Mouse (Mus musculus): ENCODE measurements around the gene Dpy19l3.

Gene Dpy19l3

GRCm38 (mm10) chr7:35636874-35637273, 117.4 kb downstream of the Dpy19l3 start:
- DNase-seq (ENCODE audit: low spot score in 2 of 2): no peak

DNA sequence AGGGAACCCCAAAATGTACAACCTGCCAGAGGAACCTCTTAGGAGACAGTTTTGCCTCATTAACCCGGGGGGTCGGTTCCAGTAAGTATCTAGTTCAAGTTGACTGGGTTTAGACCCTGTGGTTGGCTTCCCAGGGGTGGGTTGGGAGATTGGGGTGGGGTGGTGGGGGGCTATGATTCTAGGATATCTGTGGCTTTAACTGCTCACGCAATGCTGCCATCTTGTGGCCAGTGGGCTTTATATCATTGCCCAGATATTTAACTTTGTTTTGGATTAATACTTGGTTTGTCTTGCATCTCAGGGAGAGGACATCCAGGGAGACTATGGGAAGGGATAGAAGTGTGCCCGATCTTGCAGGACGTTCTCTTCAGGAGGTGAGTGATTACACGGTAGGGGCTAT, 118.0 kb downstream of the Dpy19l3 start:
- peak in 1 of 2 experiments; percentile 40 for DNase-seq (ENCODE audit: low spot score in 2 of 2)

All from cerebellum, postnatal 4 days (tissue).